Mouse (Mus musculus): ENCODE measurements around the gene Uqcc1. TPM values are rescaled to one million over a fixed set of nuclear protein-coding genes. Genes with fewer than 3 reads are reported as not detected.

The Uqcc1 gene
- polyA plus RNA-seq, 1 experiment from 2014 or later, result 77.3 TPM

- ATAC-seq (ENCODE audit: low FRiP score) (no peak), DNase-seq (ENCODE audit: low spot score, missing footprints) (no peak)
- Histone ChIP-seq H3K27me3 (ENCODE audit: control insufficient read depth, insufficient read depth, low read length) (no peaks in the 10 kb centered on the region), H3K27ac (ENCODE audit: low read depth, low read length) (no peak overlapping the region), H3K36me3 (ENCODE audit: control insufficient read depth, insufficient read depth, low read length) (0 out of 2 replicates have a peak, but pooled peaks cover 2% of the 10 kb centered on the region), H3K9me3 (ENCODE audit: control insufficient read depth, low read length) (no peaks in the 10 kb centered on the region), H3K4me2 (no peak overlapping the region), H3K4me1 (ENCODE audit: control insufficient read depth, insufficient read depth, low read length) (no peaks in the 10 kb centered on the region), H3K4me3 (ENCODE audit: low read depth, low read length) (no peak overlapping the region), H3K9ac (ENCODE audit: low read length) (no peak overlapping the region)
- 88% methylated on average over 16 of the region's 16 CpGs for WGBS
These were observed 27.0 kb downstream of the Uqcc1 start for GRCm38 (mm10) chr2:155902989-155903631.

GRCm38 (mm10) chr2:155895046-155895735, 34.9 kb downstream of the Uqcc1 start:
- Histone ChIP-seq H3K4me2 (no peak overlapping the region), H3K36me3 (ENCODE audit: control insufficient read depth, insufficient read depth, low read length) (no peaks in the 10 kb centered on the region), H3K27ac (ENCODE audit: low read depth, low read length) (no peak overlapping the region), H3K4me3 (ENCODE audit: low read depth, low read length) (no peak overlapping the region), H3K9me3 (ENCODE audit: control insufficient read depth, low read length) (no peaks in the 10 kb centered on the region), H3K9ac (ENCODE audit: low read length) (no peak overlapping the region), H3K4me1 (ENCODE audit: control insufficient read depth, insufficient read depth, low read length) (no peaks in the 10 kb centered on the region), H3K27me3 (ENCODE audit: control insufficient read depth, insufficient read depth, low read length) (no peaks in the 10 kb centered on the region)
- 93% methylated on average over 16 of the region's 16 CpGs for WGBS
- ATAC-seq (ENCODE audit: low FRiP score) (no peak), DNase-seq (ENCODE audit: low spot score, missing footprints) (no peak)

GRCm38 (mm10) chr2:155894307-155895045, 35.6 kb downstream of the Uqcc1 start:
- DNase-seq (ENCODE audit: low spot score, missing footprints) (no peak), ATAC-seq (ENCODE audit: low FRiP score) (no peak)
- WGBS, result 90% methylated on average over 13 of the region's 13 CpGs
- no peaks in the 10 kb centered on the region for H3K27me3 ChIP-seq (ENCODE audit: control insufficient read depth, insufficient read depth, low read length)
- H3K27ac ChIP-seq (ENCODE audit: low read depth, low read length), result no peak overlapping the region
- no peak overlapping the region for H3K4me2 ChIP-seq
- no peak overlapping the region for H3K9ac ChIP-seq (ENCODE audit: low read length)
- no peaks in the 10 kb centered on the region for H3K4me1 ChIP-seq (ENCODE audit: control insufficient read depth, insufficient read depth, low read length)
- H3K9me3 ChIP-seq (ENCODE audit: control insufficient read depth, low read length), result no peaks in the 10 kb centered on the region
- H3K36me3 ChIP-seq (ENCODE audit: control insufficient read depth, insufficient read depth, low read length), result no peaks in the 10 kb centered on the region
- no peak overlapping the region for H3K4me3 ChIP-seq (ENCODE audit: low read depth, low read length)

- Histone ChIP-seq H3K4me2 (no peak overlapping the region), H3K27ac (ENCODE audit: low read depth, low read length) (no peak overlapping the region), H3K9ac (ENCODE audit: low read length) (no peak overlapping the region), H3K36me3 (ENCODE audit: control insufficient read depth, insufficient read depth, low read length) (peaks cover 2% of the 10 kb centered on the region; the same call in 1 of the 2 replicates), H3K27me3 (ENCODE audit: control insufficient read depth, insufficient read depth, low read length) (no peaks in the 10 kb centered on the region), H3K9me3 (ENCODE audit: control insufficient read depth, low read length) (no peaks in the 10 kb centered on the region), H3K4me3 (ENCODE audit: low read depth, low read length) (no peak overlapping the region), H3K4me1 (ENCODE audit: control insufficient read depth, insufficient read depth, low read length) (no peaks in the 10 kb centered on the region)
- ATAC-seq (ENCODE audit: low FRiP score) (no peak), DNase-seq (ENCODE audit: low spot score, missing footprints) (no peak)
- WGBS, result 96% methylated on average over 12 of the region's 12 CpGs
These were observed 43.3 kb downstream of the Uqcc1 start for GRCm38 (mm10) chr2:155886776-155887175.

- no peak for ATAC-seq (ENCODE audit: low FRiP score)
- H3K9me3 ChIP-seq (ENCODE audit: control insufficient read depth, low read length), result no peaks in the 10 kb centered on the region
- no peak overlapping the region for H3K4me3 ChIP-seq (ENCODE audit: low read depth, low read length)
- no peaks in the 10 kb centered on the region for H3K4me1 ChIP-seq (ENCODE audit: control insufficient read depth, insufficient read depth, low read length)
- peaks cover 2% of the 10 kb centered on the region; the same call in 1 of the 2 replicates for H3K36me3 ChIP-seq (ENCODE audit: control insufficient read depth, insufficient read depth, low read length)
- 87% methylated on average over 10 of the region's 10 CpGs for WGBS
- H3K27me3 ChIP-seq (ENCODE audit: control insufficient read depth, insufficient read depth, low read length), result no peaks in the 10 kb centered on the region
- H3K9ac ChIP-seq (ENCODE audit: low read length), result no peak overlapping the region
- no peak overlapping the region for H3K4me2 ChIP-seq
- no peak for DNase-seq (ENCODE audit: low spot score, missing footprints)
- no peak overlapping the region for H3K27ac ChIP-seq (ENCODE audit: low read depth, low read length)
These were observed 44.8 kb downstream of the Uqcc1 start for GRCm38 (mm10) chr2:155885271-155885697.

GRCm38 (mm10) chr2:155882087-155882486, 48.0 kb downstream of the Uqcc1 start:
- H3K4me3 ChIP-seq (ENCODE audit: low read depth, low read length), result no peak overlapping the region

GRCm38 (mm10) chr2:155878964-155879876, 50.9 kb downstream of the Uqcc1 start:
- ATAC-seq (ENCODE audit: low FRiP score) (no peak), DNase-seq (ENCODE audit: low spot score, missing footprints) (no peak)
- Histone ChIP-seq H3K27me3 (ENCODE audit: control insufficient read depth, insufficient read depth, low read length) (no peaks in the 10 kb centered on the region), H3K9me3 (ENCODE audit: control insufficient read depth, low read length) (no peaks in the 10 kb centered on the region), H3K4me1 (ENCODE audit: control insufficient read depth, insufficient read depth, low read length) (no peaks in the 10 kb centered on the region), H3K27ac (ENCODE audit: low read depth, low read length) (no peak overlapping the region), H3K9ac (ENCODE audit: low read length) (no peak overlapping the region), H3K4me3 (ENCODE audit: low read depth, low read length) (no peak overlapping the region), H3K36me3 (ENCODE audit: control insufficient read depth, insufficient read depth, low read length) (peaks cover 10% of the 10 kb centered on the region; the same call in 1 of the 2 replicates), H3K4me2 (no peak overlapping the region)
- WGBS, result 91% methylated on average over 21 of the region's 21 CpGs

More at GRCm38 (mm10) chr2:155882087-155882486, 48.0 kb downstream of the Uqcc1 start:
- Histone ChIP-seq H3K36me3 (ENCODE audit: control insufficient read depth, insufficient read depth, low read length) (peaks cover 5% of the 10 kb centered on the region; the same call in 1 of the 2 replicates), H3K27ac (ENCODE audit: low read depth, low read length) (no peak overlapping the region), H3K4me1 (ENCODE audit: control insufficient read depth, insufficient read depth, low read length) (no peaks in the 10 kb centered on the region), H3K9ac (ENCODE audit: low read length) (no peak overlapping the region), H3K9me3 (ENCODE audit: control insufficient read depth, low read length) (no peaks in the 10 kb centered on the region), H3K4me2 (no peak overlapping the region), H3K27me3 (ENCODE audit: control insufficient read depth, insufficient read depth, low read length) (no peaks in the 10 kb centered on the region)
- ATAC-seq (ENCODE audit: low FRiP score), result no peak
- 95% methylated on average over 3 of the region's 3 CpGs for WGBS
- no peak for DNase-seq (ENCODE audit: low spot score, missing footprints)

GRCm38 (mm10) chr2:155873636-155874035, 56.5 kb downstream of the Uqcc1 start:
- Histone ChIP-seq H3K27ac (ENCODE audit: low read depth, low read length) (no peak overlapping the region), H3K9me3 (ENCODE audit: control insufficient read depth, low read length) (no peaks in the 10 kb centered on the region), H3K27me3 (ENCODE audit: control insufficient read depth, insufficient read depth, low read length) (no peaks in the 10 kb centered on the region), H3K4me1 (ENCODE audit: control insufficient read depth, insufficient read depth, low read length) (no peaks in the 10 kb centered on the region), H3K9ac (ENCODE audit: low read length) (no peak overlapping the region), H3K4me3 (ENCODE audit: low read depth, low read length) (no peak overlapping the region), H3K4me2 (no peak overlapping the region), H3K36me3 (ENCODE audit: control insufficient read depth, insufficient read depth, low read length) (peaks cover 7% of the 10 kb centered on the region; the same call in 1 of the 2 replicates)
- DNase-seq (ENCODE audit: low spot score, missing footprints) (no peak), ATAC-seq (ENCODE audit: low FRiP score) (no peak)
- WGBS, result 90% methylated on average over 6 of the region's 6 CpGs
